Mouse (Mus musculus) liver, embryonic 14.5 days (tissue): ENCODE results near the gene Ankrd1.

Source experiments
- CTCF ChIP-seq: IDR thresholded peaks from 2 replicates; pipeline ENCODE4 v1.5.1; 2016; ENCODE audit warnings: antibody characterized with exemption, low read depth, control low read depth
- EP300 ChIP-seq: IDR thresholded peaks from 2 replicates; pipeline ENCODE4 v1.6.1; 2016; ENCODE audit warnings: antibody characterized with exemption, low read depth

DNA sequence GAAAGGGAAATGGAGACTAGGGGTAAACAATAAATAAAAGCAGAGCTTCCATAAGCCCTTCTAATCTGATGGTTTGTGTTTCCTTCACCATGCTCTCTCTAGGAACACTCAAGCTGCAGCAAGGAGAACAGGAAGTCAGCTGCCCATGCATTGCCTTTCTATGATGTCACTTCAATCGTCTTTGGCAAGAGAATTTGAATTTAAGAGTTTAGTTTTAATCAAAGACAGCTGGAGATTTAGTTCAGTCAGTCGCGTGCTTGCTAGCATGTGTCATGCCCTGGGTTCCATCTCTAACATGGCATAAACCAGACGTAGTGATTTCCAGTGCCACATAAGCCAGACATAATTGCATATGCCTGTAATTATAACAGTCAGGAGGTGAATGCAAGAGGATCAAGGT is 45.5 kb upstream of the Ankrd1 start:
- no peak for TF ChIP-seq CTCF
- TF ChIP-seq EP300 = no peak
